16 mouse cellular contexts compared by ENCODE assay signal in the genomic region with DNA sequence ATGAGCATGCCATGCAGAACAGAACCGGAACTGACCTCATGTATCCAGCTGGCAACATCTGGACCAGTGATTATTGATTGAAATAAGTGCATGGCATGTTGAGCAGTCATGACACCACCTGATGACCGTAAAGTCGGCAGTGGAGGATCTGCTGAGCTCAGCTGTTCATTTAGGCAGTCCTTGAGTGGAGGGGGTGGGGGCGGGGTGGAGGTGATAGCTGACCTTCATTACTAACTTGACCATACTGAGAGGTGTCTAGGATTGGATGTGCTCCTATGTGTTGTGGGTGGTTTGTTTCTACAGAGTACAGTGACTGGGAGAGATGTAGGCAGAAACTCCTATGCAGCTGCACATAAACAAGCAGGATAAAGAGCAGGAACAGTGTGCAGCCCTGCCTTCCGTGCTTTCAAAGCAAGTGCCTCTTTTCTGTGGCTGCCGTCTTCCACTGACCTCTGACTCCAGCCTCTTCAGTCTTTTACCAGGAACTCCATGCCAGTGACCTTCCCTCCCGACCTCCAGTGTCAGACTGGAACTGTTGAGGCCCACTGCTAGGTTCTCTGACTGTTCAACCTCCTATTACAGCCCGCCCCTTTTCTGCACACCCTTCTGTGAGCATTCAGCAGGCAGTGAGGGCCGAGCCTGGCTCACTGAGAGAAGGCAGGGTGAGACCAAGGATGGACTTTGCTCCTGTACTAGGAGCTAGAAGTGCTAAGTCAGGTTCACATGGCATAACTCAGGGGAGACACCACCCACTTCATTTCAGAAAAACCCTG. TPM values are rescaled to one million over a fixed set of nuclear protein-coding genes. Genes with fewer than 3 reads are reported as not detected.
DNase-seq lines count a peak whose midpoint lies in the region; ATAC-seq and TF ChIP-seq lines count a peak whose summit lies in the region.
"Had no signal": no experiment of that assay in that cellular context is flagged by ENCODE, and none has a peak within 500 bp of the region (broad histone marks: within the 10 kb centered on the region; RNA-seq: fewer than 3 reads in every experiment).

No protein-coding gene starts in this region.

- dilution Hi-C loops in CH12.LX (cut with MboI; ENCODE audit: extremely low pct_ligation_motif_present, extremely low pct_unique_long_range_greater_than_20kb, low sequenced_read_pairs) = no loop called here

- no peak overlapping the region for H3K9ac ChIP-seq in heart, embryonic 11.5 days (ENCODE audit: low read depth, low read length)
- H3K9ac ChIP-seq in CH12.LX (ENCODE audit: insufficient read depth, low read depth) = no peak overlapping the region
- H3K9ac ChIP-seq: neural tube, embryonic 13.5 days had no signal

- in situ Hi-C loops in CH12.LX (cut with MboI; ENCODE audit: low pct_ligation_motif_present, low pct_unique_long_range_greater_than_20kb, low sequenced_read_pairs) = no loop called here

- 0 out of 2 replicates have a peak overlapping the region, but pooled peaks have one; percentile 25 for H3K27ac ChIP-seq in heart, embryonic 11.5 days (ENCODE audit: low read depth, low read length)
- H3K27ac ChIP-seq in CH12.LX (ENCODE audit: insufficient read depth, low read depth) = no peak overlapping the region
- H3K27ac ChIP-seq in embryonic facial prominence, embryonic 10.5 days (replicated peaks) = 0 out of 2 replicates have a peak overlapping the region, but pooled peaks have one; percentile 7
- H3K27ac ChIP-seq: gastrocnemius, adult 2 months; neural tube, embryonic 13.5 days had no signal

- no peak overlapping the region for H3K4me3 ChIP-seq in heart, embryonic 11.5 days (ENCODE audit: low read depth, low read length)
- H3K4me3 ChIP-seq in CH12.LX (replicated peaks in 1 of 3; ENCODE audit: low read depth in 2 of 3, low read length in 2 of 3, poor library complexity in 1 of 3) = no peak overlapping the region
- H3K4me3 ChIP-seq in embryonic facial prominence, embryonic 10.5 days = no peak overlapping the region
- H3K4me3 ChIP-seq: gastrocnemius, adult 2 months; neural tube, embryonic 13.5 days had no signal

- peaks cover 5% of the 10 kb centered on the region; the same call in 1 of the 2 replicates for H3K27me3 ChIP-seq in heart, embryonic 11.5 days (ENCODE audit: control insufficient read depth, insufficient read depth, low read length)
- peaks cover 3% of the 10 kb centered on the region for H3K27me3 ChIP-seq in CH12.LX (replicated peaks)
- H3K27me3 ChIP-seq in embryonic facial prominence, embryonic 10.5 days (replicated peaks; ENCODE audit: low read depth, poor library complexity, severe bottlenecking) = peaks cover 51% of the 10 kb centered on the region

- ATAC-seq in heart, embryonic 11.5 days (replicated peaks; ENCODE audit: insufficient number of reproducible peaks, low FRiP score, low TSS enrichment) = no peak

- H3K4me1 ChIP-seq in heart, embryonic 11.5 days (ENCODE audit: control insufficient read depth, insufficient read depth, low read length) = peaks cover 21% of the 10 kb centered on the region
- H3K4me1 ChIP-seq in CH12.LX (ENCODE audit: control insufficient read depth in 1 of 2, insufficient read depth in 2 of 2) = peaks cover 0 to 3% of the 10 kb centered on the region in 2 experiments; a peak in 2 of 4 replicates
- peaks cover 46% of the 10 kb centered on the region for H3K4me1 ChIP-seq in embryonic facial prominence, embryonic 10.5 days

- H3K4me2 ChIP-seq in heart, embryonic 11.5 days = no peak overlapping the region
- H3K4me2 ChIP-seq in CH12.LX (ENCODE audit: insufficient read depth, low read depth, poor library complexity, severe bottlenecking) = no peak overlapping the region
- H3K4me2 ChIP-seq: neural tube, embryonic 13.5 days had no signal

- TF ChIP-seq EP300 in CH12.LX (IDR thresholded peaks at IDR 0.05; ENCODE audit: low read length) = no peak

- WGBS in heart, embryonic 11.5 days (ENCODE audit: insufficient replicate concordance) = 37% methylated on average over 9 of the region's 9 CpGs
- 37% methylated on average over 9 of the region's 9 CpGs for WGBS in embryonic facial prominence, embryonic 10.5 days

- no peak for TF ChIP-seq RAD21 in CH12.LX (IDR thresholded peaks at IDR 0.05; ENCODE audit: low read depth, low read length)

- no peak for TF ChIP-seq CTCF in CH12.LX (conservative IDR thresholded peaks at IDR 0.05 in 1 of 2, IDR thresholded peaks at IDR 0.05 in 1 of 2; ENCODE audit: low read depth in 2 of 2, low read length in 2 of 2)

- no peaks in the 10 kb centered on the region for H3K9me3 ChIP-seq in heart, embryonic 11.5 days (replicated peaks; ENCODE audit: control insufficient read depth, low read length)
- H3K9me3 ChIP-seq in CH12.LX (replicated peaks; ENCODE audit: low read length) = no peaks in the 10 kb centered on the region
- H3K9me3 ChIP-seq in embryonic facial prominence, embryonic 10.5 days = no peaks in the 10 kb centered on the region
- H3K9me3 ChIP-seq: neural tube, embryonic 13.5 days had no signal

- no peaks in the 10 kb centered on the region for H3K79me2 ChIP-seq in CH12.LX (replicated peaks; ENCODE audit: control insufficient read depth, extremely low read depth, insufficient read depth, poor library complexity, severe bottlenecking)

- no peak for TF ChIP-seq POLR2A in CH12.LX (IDR thresholded peaks at IDR 0.05; ENCODE audit: low read depth, low read length)

- no peaks in the 10 kb centered on the region for H3K36me3 ChIP-seq in heart, embryonic 11.5 days (ENCODE audit: control insufficient read depth, insufficient read depth, low read length)
- no peaks in the 10 kb centered on the region for H3K36me3 ChIP-seq in CH12.LX (replicated peaks in 1 of 2; ENCODE audit: control insufficient read depth in 1 of 2, insufficient read depth in 1 of 2, low read length in 1 of 2)
- H3K36me3 ChIP-seq in embryonic facial prominence, embryonic 10.5 days (replicated peaks) = no peaks in the 10 kb centered on the region
- H3K36me3 ChIP-seq: neural tube, embryonic 13.5 days had no signal

- intact Hi-C loops in heart, postnatal 25 days (cut with DNase I) = no loop called here

- no peak for DNase-seq in heart, postnatal 25 days (ENCODE audit: low spot score)
- DNase-seq in CH12.LX (ENCODE audit: extremely low read depth) = no peak
- DNase-seq in embryonic facial prominence, embryonic 10.5 days (ENCODE audit: low spot score) = peak; percentile 38
- peak; percentile 68 to 78 for DNase-seq in kidney, postnatal 36 days
- no peak for DNase-seq in gastrocnemius, postnatal 10 days
- no peak for DNase-seq in spleen, postnatal 4 days (ENCODE audit: low spot score in 2 of 2)
- DNase-seq in cerebellum, adult 9-11 months = no peak
- DNase-seq: cerebellum, postnatal 14 days; gastrocnemius, adult 2 months; right cerebral cortex, postnatal 14 days had no signal

TF ChIP-seq in CH12.LX, 34 proteins besides CTCF, POLR2A, EP300 and RAD21:
- no peak for TF ChIP-seq ELF1 (IDR thresholded peaks at IDR 0.05; ENCODE audit: low read depth, low read length)
- 0 out of 2 replicates have a peak, but pooled peaks have one; percentile 19 for TF ChIP-seq MAFK (IDR thresholded peaks at IDR 0.05; ENCODE audit: insufficient replicate concordance, low read length)

RNA-seq across cellular contexts. Expression of a gene that starts 6.4 kb away (rescaled TPM):
- 0.20 TPM in 1 of 2 replicates, not detected in the other for polyA plus RNA-seq in heart, embryonic 11.5 days (2014; fragmentation: Nextera tagmentation; extraction: Ambion mirVana)
- under 1 TPM; 0.48 to 0.65 TPM for total RNA-seq in heart, postnatal 25 days (2021)
- total RNA-seq in CH12.LX (2012; rRNA removed) (not detected in 2 replicates), CH12.LX (2014; rRNA removed) (not detected in 2 replicates)
- not detected in 2 replicates for polyA plus RNA-seq in CH12.LX (2012; ENCODE audit: insufficient read length, low read depth)
- polyA plus RNA-seq in embryonic facial prominence, embryonic 10.5 days (2016; fragmentation: Nextera tagmentation; extraction: Ambion mirVana) = 0.15 and 0.19 TPM in 2 replicates
- under 1 TPM; 0.45 TPM for total RNA-seq in gastrocnemius, postnatal 10 days (2021)
- polyA plus RNA-seq: neural tube, embryonic 13.5 days had no signal

RNA-seq across cellular contexts. Expression of a gene that starts 52.9 kb away (rescaled TPM):
- polyA plus RNA-seq in heart, embryonic 11.5 days (2014; fragmentation: Nextera tagmentation; extraction: Ambion mirVana) = not detected in 2 replicates
- not detected for total RNA-seq in heart, postnatal 25 days (2021)
- total RNA-seq in CH12.LX (2012; rRNA removed) = not detected in 2 replicates
- not detected in 2 replicates for total RNA-seq in CH12.LX (2014; rRNA removed)
- not detected in 2 replicates for polyA plus RNA-seq in CH12.LX (2012; ENCODE audit: insufficient read length, low read depth)
- polyA plus RNA-seq in embryonic facial prominence, embryonic 10.5 days (2016; fragmentation: Nextera tagmentation; extraction: Ambion mirVana) = 0.60 TPM in 1 of 2 replicates, not detected in the other
- total RNA-seq in gastrocnemius, postnatal 10 days (2021) = 1 to 10 TPM; 1.3 to 1.7 TPM
- total RNA-seq: gastrocnemius, adult 2 months; heart, postnatal 10 days; megakaryocyte, adult 5-6 weeks had no signal
- polyA plus RNA-seq: large intestine, adult 2 months; limb, embryonic 11.5 days; neural tube, embryonic 13.5 days had no signal

Comparison
In these comparisons a context has a peak if more than half of its experiments do, and no peak if none do; other contexts are left out.
1. DNase-seq: peak in embryonic facial prominence, embryonic 10.5 days (single experiment) and kidney, postnatal 36 days (2 of 2); none in heart, postnatal 25 days (single experiment), CH12.LX (single experiment), gastrocnemius, postnatal 10 days (single experiment), spleen, postnatal 4 days (0 of 2) and cerebellum, adult 9-11 months (single experiment).